Mouse (Mus musculus): ENCODE data around the gene Gm10717. TPM values are rescaled to one million over a fixed set of nuclear protein-coding genes. Genes with fewer than 3 reads are reported as not detected.
"Not testable (repeated sequence)": the region's sequence is repeated elsewhere in the genome, so short reads cannot be mapped to it uniquely, and the experiment has no call there.

Gm10717 gene
- polyA plus RNA-seq, 1 experiment from 2014 or later: 1.0 TPM

GRCm38 (mm10) chr9:3036577-3036976 is 11.4 kb downstream of the Gm10717 start, which contains the start of gene Gm10715:
Gm10715 (plus strand) TSS chr9:3036877.
- 70% methylated on average over 6 of the region's 8 CpGs for WGBS
- H3K36me3 ChIP-seq (replicated peaks; ENCODE audit: control insufficient read depth, insufficient read depth): not testable (repeated sequence)

GRCm38 (mm10) chr9:3038161-3038560 is 12.9 kb downstream of the Gm10717 start:
- not testable (repeated sequence) for H3K27ac ChIP-seq; H3K4me1 ChIP-seq (replicated peaks; ENCODE audit: control insufficient read depth, insufficient read depth, low read length); DNase-seq (ENCODE audit: low spot score); H3K27me3 ChIP-seq (ENCODE audit: control insufficient read depth, insufficient read depth, low read length); H3K4me3 ChIP-seq (replicated peaks; ENCODE audit: low read length); H3K9ac ChIP-seq; H3K9me3 ChIP-seq (ENCODE audit: control insufficient read depth, low read length); H3K4me2 ChIP-seq (replicated peaks); H3K36me3 ChIP-seq (replicated peaks; ENCODE audit: control insufficient read depth, insufficient read depth); ATAC-seq (ENCODE audit: low FRiP score)
- WGBS: 70% methylated on average over 4 of the region's 4 CpGs

More at GRCm38 (mm10) chr9:3036577-3036976, 11.4 kb downstream of the Gm10717 start, which contains the start of gene Gm10715:
- not testable (repeated sequence) for H3K27ac ChIP-seq; H3K9me3 ChIP-seq (ENCODE audit: control insufficient read depth, low read length); DNase-seq (ENCODE audit: low spot score); H3K4me3 ChIP-seq (replicated peaks; ENCODE audit: low read length); H3K4me1 ChIP-seq (replicated peaks; ENCODE audit: control insufficient read depth, insufficient read depth, low read length); ATAC-seq (ENCODE audit: low FRiP score); H3K27me3 ChIP-seq (ENCODE audit: control insufficient read depth, insufficient read depth, low read length); H3K9ac ChIP-seq; H3K4me2 ChIP-seq (replicated peaks)

Small RNA genes lying within 50 kb of the gene (microRNA-seq; reads per million reads assigned to microRNA genes)
- not detected for gene Mir101c

Other genes starting within 250 kb of the Gm10717 start
- gene Gm10722, start 24.5 kb upstream of the Gm10717 start, polyA plus RNA-seq (2014; fragmentation: Nextera tagmentation; extraction: Ambion mirVana): not detected in 2 replicates
- not detected in 2 replicates for gene Gm11168, start 22.1 kb upstream of the Gm10717 start, polyA plus RNA-seq (2014; fragmentation: Nextera tagmentation; extraction: Ambion mirVana)
- not detected in 2 replicates for gene Gm10721, start 12.3 kb upstream of the Gm10717 start, polyA plus RNA-seq (2014; fragmentation: Nextera tagmentation; extraction: Ambion mirVana)
- gene Gm10720, start 9.8 kb upstream of the Gm10717 start, polyA plus RNA-seq (2014; fragmentation: Nextera tagmentation; extraction: Ambion mirVana): not detected in 2 replicates
- gene Gm10719, start 8.0 kb upstream of the Gm10717 start, polyA plus RNA-seq (2014; fragmentation: Nextera tagmentation; extraction: Ambion mirVana): 0.47 TPM in 1 of 2 replicates, not detected in the other
- 0.86 TPM in 1 of 2 replicates, not detected in the other for gene Gm10718, start 1.9 kb upstream of the Gm10717 start, polyA plus RNA-seq (2014; fragmentation: Nextera tagmentation; extraction: Ambion mirVana)
- not detected in 2 replicates for gene Gm17535, start 9.2 kb downstream of the Gm10717 start, polyA plus RNA-seq (2014; fragmentation: Nextera tagmentation; extraction: Ambion mirVana)
- not detected in 2 replicates for gene Gm10715, start 11.5 kb downstream of the Gm10717 start, polyA plus RNA-seq (2014; fragmentation: Nextera tagmentation; extraction: Ambion mirVana)

Measured in hindbrain, embryonic 14.5 days (tissue).